Mouse (Mus musculus): ENCODE data around the gene Tnfsf10. TPM values are rescaled to one million over a fixed set of nuclear protein-coding genes. Genes with fewer than 3 reads are reported as not detected.

The Tnfsf10 gene
- total RNA-seq (2023) = 2.3 to 3.3 TPM (median 3.1 TPM) in 4 replicates

GRCm38 (mm10) chr3:27316559-27317287 is at the start of gene Tnfsf10:
Gene Tnfsf10, plus strand, starts transcription at chr3:27317028.

GRCm38 (mm10) chr3:27371276-27371621 is 54.4 kb downstream of the Tnfsf10 start, which contains the start of gene Ghsr:
Gene Ghsr, plus strand, starts transcription at chr3:27371351.

Other genes starting within 250 kb of the Tnfsf10 start
- gene Ect2, start 163.2 kb upstream of the Tnfsf10 start, total RNA-seq (2023) = 3.3 to 6.3 TPM (median 3.7 TPM) in 4 replicates
- 14.8 to 17.1 TPM (median 16.3 TPM) in 4 replicates for gene Nceh1, start 134.1 kb upstream of the Tnfsf10 start, total RNA-seq (2023)
- not detected in 4 replicates for gene Ghsr, start 54.3 kb downstream of the Tnfsf10 start, total RNA-seq (2023)

Measured in B cell, adult 62 days (primary cell).